Mouse (Mus musculus): ENCODE results near the gene Lage3. TPM values are rescaled to one million over a fixed set of nuclear protein-coding genes. Genes with fewer than 3 reads are reported as not detected.

Gene Lage3
- polyA plus RNA-seq (2017; shearing (Covaris generic)): 54.8 TPM

GRCm38 (mm10) chrX:74353467-74353770 is at the start of gene Lage3:
Gene Lage3, minus strand, starts transcription at chrX:74353618.

GRCm38 (mm10) chrX:74392535-74393443 is 39.4 kb upstream of the Lage3 start, which contains the start of the genes Fam3a and Ikbkg:
Gene Fam3a, minus strand, starts transcription at chrX:74393272.
Gene Ikbkg, plus strand, starts transcription at chrX:74393290.

GRCm38 (mm10) chrX:74372888-74373549 is 19.6 kb upstream of the Lage3 start, which contains the start of the genes Ubl4a and Slc10a3:
Gene Ubl4a, minus strand, starts transcription at chrX:74373218.
Gene Slc10a3, minus strand, starts transcription at chrX:74373349.

GRCm38 (mm10) chrX:74328725-74329161 is 24.7 kb downstream of the Lage3 start, which contains the start of gene Plxna3:
Gene Plxna3, plus strand, starts transcription at chrX:74329066.

GRCm38 (mm10) chrX:74312540-74313464 is 40.6 kb downstream of the Lage3 start, which contains the start of gene Fam50a:
Gene Fam50a, plus strand, starts transcription at chrX:74313033.

GRCm38 (mm10) chrX:74304867-74305700 is 48.3 kb downstream of the Lage3 start, which contains the start of gene Gdi1:
Gene Gdi1, plus strand, starts transcription at chrX:74304998.

Other genes with a start within 250 kb of the Lage3 start
- not detected for gene Opn1mw, start 226.2 kb downstream of the Lage3 start, polyA plus RNA-seq (2017; shearing (Covaris generic))
- 41.3 TPM for gene Mecp2, start 218.3 kb downstream of the Lage3 start, polyA plus RNA-seq (2017; shearing (Covaris generic))
- not detected for gene Tex28, start 185.8 kb downstream of the Lage3 start, polyA plus RNA-seq (2017; shearing (Covaris generic))
- gene Tktl1, start 176.4 kb downstream of the Lage3 start, polyA plus RNA-seq (2017; shearing (Covaris generic)): 1.2 TPM
- 292 TPM for gene Flna, start 103.8 kb downstream of the Lage3 start, polyA plus RNA-seq (2017; shearing (Covaris generic))
- 63.2 TPM for gene Emd, start 98.9 kb downstream of the Lage3 start, polyA plus RNA-seq (2017; shearing (Covaris generic))
- gene Rpl10, start 82.8 kb downstream of the Lage3 start, polyA plus RNA-seq (2017; shearing (Covaris generic)): 51.2 TPM
- gene Taz, start 71.7 kb downstream of the Lage3 start, polyA plus RNA-seq (2017; shearing (Covaris generic)): 152 TPM
- gene Dnase1l1, start 71.3 kb downstream of the Lage3 start, polyA plus RNA-seq (2017; shearing (Covaris generic)): 20.1 TPM
- gene Atp6ap1, start 56.5 kb downstream of the Lage3 start, polyA plus RNA-seq (2017; shearing (Covaris generic)): 159 TPM
- gene Gdi1, start 48.6 kb downstream of the Lage3 start, polyA plus RNA-seq (2017; shearing (Covaris generic)): 326 TPM
- 77.1 TPM for gene Fam50a, start 40.6 kb downstream of the Lage3 start, polyA plus RNA-seq (2017; shearing (Covaris generic))
- gene Plxna3, start 24.6 kb downstream of the Lage3 start, polyA plus RNA-seq (2017; shearing (Covaris generic)): 6.1 TPM
- 66.6 TPM for gene Ubl4a, start 19.6 kb upstream of the Lage3 start, polyA plus RNA-seq (2017; shearing (Covaris generic))
- gene Slc10a3, start 19.7 kb upstream of the Lage3 start, polyA plus RNA-seq (2017; shearing (Covaris generic)): 42.3 TPM
- 38.5 TPM for gene Fam3a, start 39.7 kb upstream of the Lage3 start, polyA plus RNA-seq (2017; shearing (Covaris generic))
- 44.6 TPM for gene Ikbkg, start 39.7 kb upstream of the Lage3 start, polyA plus RNA-seq (2017; shearing (Covaris generic))
- gene G6pdx, start 75.6 kb upstream of the Lage3 start, polyA plus RNA-seq (2017; shearing (Covaris generic)): 57.8 TPM
- gene Gm6880, start 127.8 kb upstream of the Lage3 start, polyA plus RNA-seq (2017; shearing (Covaris generic)): not detected
- 0.05 TPM for gene Olfr1326-ps1, start 221.3 kb upstream of the Lage3 start, polyA plus RNA-seq (2017; shearing (Covaris generic))
- not detected for gene Olfr1325, start 239.1 kb upstream of the Lage3 start, polyA plus RNA-seq (2017; shearing (Covaris generic))